In the genomic region with DNA sequence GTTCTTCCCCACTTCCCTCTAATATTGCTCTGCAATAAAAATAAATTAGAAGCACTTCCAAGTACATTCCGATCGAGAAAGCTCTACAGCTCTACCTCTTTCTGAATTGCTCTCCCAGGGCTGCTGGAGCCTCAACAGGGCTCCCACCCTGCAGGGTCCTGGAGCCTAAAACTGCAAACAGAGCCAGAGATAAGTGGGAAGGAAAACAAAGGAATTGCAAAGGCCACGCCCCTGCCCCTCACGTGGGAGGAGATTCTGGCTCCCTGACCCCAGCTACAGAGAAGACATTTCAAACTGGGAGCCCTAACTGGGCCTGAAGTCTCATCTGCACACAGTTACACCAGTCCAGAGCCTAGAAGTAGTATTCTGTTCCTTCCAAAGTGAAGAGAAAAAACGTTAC, we compare ENCODE assay signal across 10 mouse cellular contexts. TPM values are rescaled to one million over a fixed set of nuclear protein-coding genes. Genes with fewer than 3 reads are reported as not detected.
DNase-seq lines count a peak whose midpoint lies in the region; ATAC-seq and TF ChIP-seq lines count a peak whose summit lies in the region.
"Had no signal": no experiment of that assay in that cellular context is flagged by ENCODE, and none has a peak within 500 bp of the region (broad histone marks: within the 10 kb centered on the region; RNA-seq: fewer than 3 reads in every experiment).

No protein-coding gene starts in this region.

- DNase-seq in heart, postnatal 10 days, result no peak
- no peak for DNase-seq in lung, postnatal 0 days (ENCODE audit: low spot score)
- DNase-seq in lung, adult 2 months, result no peak
- no peak for DNase-seq in intestine, embryonic 14.5 days (ENCODE audit: low spot score)
- peak; percentile 35 for DNase-seq in retina, embryonic 14.5 days (ENCODE audit: low spot score)
- DNase-seq in cerebellum, adult 18-20 months, result no peak
- DNase-seq in spleen, postnatal 14 days (ENCODE audit: low spot score in 2 of 2), result no peak

- H3K9me3 ChIP-seq in heart, embryonic 13.5 days, result no peaks in the 10 kb centered on the region
- H3K9me3 ChIP-seq in lung, postnatal 0 days (ENCODE audit: low read length), result no peaks in the 10 kb centered on the region
- no peaks in the 10 kb centered on the region for H3K9me3 ChIP-seq in intestine, embryonic 14.5 days (ENCODE audit: control insufficient read depth, low read length)

- peak overlapping the region; percentile 33; the same call in 1 of the 2 replicates for H3K27ac ChIP-seq in heart, embryonic 13.5 days (replicated peaks)
- no peak overlapping the region for H3K27ac ChIP-seq in lung, postnatal 0 days (ENCODE audit: low read length)
- H3K27ac ChIP-seq in intestine, embryonic 14.5 days (ENCODE audit: low read depth), result no peak overlapping the region
- H3K27ac ChIP-seq: liver, embryonic 14.5 days had no signal

- no peak overlapping the region for H3K4me3 ChIP-seq in heart, embryonic 13.5 days
- no peak overlapping the region for H3K4me3 ChIP-seq in lung, postnatal 0 days (ENCODE audit: low read depth, low read length)
- no peak overlapping the region for H3K4me3 ChIP-seq in lung, adult 2 months (replicated peaks; ENCODE audit: extremely low read depth, low read depth, low read length)
- no peak overlapping the region for H3K4me3 ChIP-seq in intestine, embryonic 14.5 days (ENCODE audit: low read depth, low read length)
- H3K4me3 ChIP-seq: erythroblast, embryonic 14.5 days had no signal

- H3K36me3 ChIP-seq in heart, embryonic 13.5 days, result peaks cover 19% of the 10 kb centered on the region
- no peaks in the 10 kb centered on the region for H3K36me3 ChIP-seq in lung, postnatal 0 days (ENCODE audit: insufficient read depth, low read length)
- H3K36me3 ChIP-seq in intestine, embryonic 14.5 days (ENCODE audit: control insufficient read depth, insufficient read depth, low read length), result no peaks in the 10 kb centered on the region

- TF ChIP-seq CTCF in lung, postnatal 0 days (IDR thresholded peaks at IDR 0.05), result no peak
- TF ChIP-seq CTCF in lung, adult 2 months (IDR thresholded peaks at IDR 0.05; ENCODE audit: insufficient read depth, low read length), result no peak

- no peak for TF ChIP-seq POLR2A in lung, adult 2 months (IDR thresholded peaks at IDR 0.05; ENCODE audit: borderline replicate concordance, extremely low read depth, low read depth, low read length)

- peaks cover 96% of the 10 kb centered on the region for H3K4me1 ChIP-seq in heart, embryonic 13.5 days
- H3K4me1 ChIP-seq in lung, postnatal 0 days (ENCODE audit: insufficient read depth, low read depth, low read length), result peaks cover 21% of the 10 kb centered on the region; the same call in 1 of the 2 replicates
- H3K4me1 ChIP-seq in lung, adult 2 months (ENCODE audit: control insufficient read depth, insufficient read depth, low read length), result peaks cover 14% of the 10 kb centered on the region
- peaks cover 51% of the 10 kb centered on the region for H3K4me1 ChIP-seq in intestine, embryonic 14.5 days (replicated peaks; ENCODE audit: control insufficient read depth, insufficient read depth, low read length)

- intact Hi-C loops in heart, postnatal 10 days (cut with DNase I), result no loop called here

- 0 out of 2 replicates have a peak overlapping the region, but pooled peaks have one; percentile 16 for H3K9ac ChIP-seq in heart, embryonic 13.5 days
- H3K9ac ChIP-seq in lung, postnatal 0 days (replicated peaks; ENCODE audit: low read depth), result no peak overlapping the region
- no peak overlapping the region for H3K9ac ChIP-seq in intestine, embryonic 14.5 days (ENCODE audit: low read length)
- H3K9ac ChIP-seq: liver, embryonic 14.5 days had no signal

- no peak for TF ChIP-seq EP300 in lung, postnatal 0 days (IDR thresholded peaks at IDR 0.05)

- H3K4me2 ChIP-seq in heart, embryonic 13.5 days, result peak overlapping the region; percentile 34
- no peak overlapping the region for H3K4me2 ChIP-seq in lung, postnatal 0 days (replicated peaks; ENCODE audit: low read depth, low read length)
- no peak overlapping the region for H3K4me2 ChIP-seq in intestine, embryonic 14.5 days (ENCODE audit: low read length)

- no peaks in the 10 kb centered on the region; the same call in 1 of the 2 replicates for H3K27me3 ChIP-seq in heart, embryonic 13.5 days (replicated peaks)
- no peaks in the 10 kb centered on the region for H3K27me3 ChIP-seq in lung, postnatal 0 days (replicated peaks; ENCODE audit: insufficient read depth, low read length)
- no peaks in the 10 kb centered on the region for H3K27me3 ChIP-seq in intestine, embryonic 14.5 days (replicated peaks; ENCODE audit: control insufficient read depth, insufficient read depth, low read length)

- ATAC-seq in heart, embryonic 13.5 days (ENCODE audit: extremely low read depth, insufficient number of reproducible peaks, low FRiP score, low TSS enrichment), result no peak
- ATAC-seq in lung, postnatal 0 days, result 0 out of 2 replicates have a peak, but pooled peaks have one; percentile 11
- ATAC-seq in intestine, embryonic 14.5 days (replicated peaks; ENCODE audit: low FRiP score, low TSS enrichment, low read depth), result peak; percentile 9; the same call in 1 of the 2 replicates

- 15% methylated on average over 5 of the region's 5 CpGs for WGBS in heart, embryonic 13.5 days
- WGBS in lung, postnatal 0 days, result 22% methylated on average over 5 of the region's 5 CpGs
- WGBS in lung, adult 2 months, result 34% methylated on average over 5 of the region's 5 CpGs
- WGBS in intestine, embryonic 14.5 days, result 21% methylated on average over 5 of the region's 5 CpGs

RNA-seq across cellular contexts. Expression of a gene that starts 6.7 kb away (rescaled TPM):
- 19.2 and 24.0 TPM in 2 replicates for polyA plus RNA-seq in heart, embryonic 13.5 days (2015; fragmentation: Nextera tagmentation; extraction: Ambion mirVana)
- 10 to 100 TPM; 24.2 to 25.3 TPM for total RNA-seq in heart, postnatal 10 days (2021)
- 14.0 and 15.8 TPM in 2 replicates for polyA plus RNA-seq in lung, postnatal 0 days (2015; fragmentation: Nextera tagmentation; extraction: Ambion mirVana)
- 26.9 and 31.5 TPM in 2 replicates for polyA plus RNA-seq in lung, adult 2 months (2012; rRNA removed)
- polyA plus RNA-seq in intestine, embryonic 14.5 days (2014; fragmentation: Nextera tagmentation; extraction: Ambion mirVana), result 21.0 and 23.7 TPM in 2 replicates
